Mouse (Mus musculus) granulocyte monocyte progenitor cell, adult 5-6 weeks (primary cell): ENCODE data around the gene Akr1c12. TPM values are rescaled to one million over a fixed set of nuclear protein-coding genes. Genes with fewer than 3 reads are reported as not detected.
A peak's percentile ranks its signal among the peaks of the same experiment; 100 is the strongest.
"Not testable (repeated sequence)": the region's sequence is repeated elsewhere in the genome, so short reads cannot be mapped to it uniquely, and the experiment has no call there.

Experiments
- ATAC-seq: replicated peaks from 2 replicates; pipeline ENCODE4 v1.8.0; 2016; ENCODE audit warnings: mild to moderate bottlenecking, moderate TSS enrichment, inconsistent platforms; ENCODE audit not compliant: poor library complexity, severe bottlenecking
- total RNA-seq, 2 experiments: library from RNA; stranded (forward) in 1 of 2; stranded (reverse) in 1 of 2; fragments of 200-712, 200-1000 nt in 1 of 2; fragments of >200 nt in 1 of 2; fragmentation: Nextera tagmentation in 1 of 2; gene quantifications; 2 replicates each; pipeline ENCODE4 v1.2.3; 2014 to 2017

Gene Akr1c12
- 0.66 and 3.5 TPM in 2 replicates for total RNA-seq (2014; fragmentation: Nextera tagmentation)
- 1.3 and 1.9 TPM in 2 replicates for total RNA-seq (2017)

- ATAC-seq = peak; percentile 75
Measured at GRCm38 (mm10) chr13:4279284-4279683, at the start of gene Akr1c12. Akr1c12 (minus strand) TSS chr13:4279433.

- ATAC-seq = no peak
Measured at GRCm38 (mm10) chr13:4318773-4319172, 39.5 kb upstream of the Akr1c12 start.

- ATAC-seq = no peak
Measured at GRCm38 (mm10) chr13:4313907-4314306, 34.7 kb upstream of the Akr1c12 start.

GRCm38 (mm10) chr13:4304861-4305565 is 25.8 kb upstream of the Akr1c12 start:
- no peak for ATAC-seq

GRCm38 (mm10) chr13:4296991-4297390 is 17.8 kb upstream of the Akr1c12 start:
- ATAC-seq = peak; percentile 44

- peak; percentile 97 for ATAC-seq
Measured at GRCm38 (mm10) chr13:4281471-4282412, 2.5 kb upstream of the Akr1c12 start.

- no peak for ATAC-seq
Measured at GRCm38 (mm10) chr13:4277526-4277925, 1.7 kb downstream of the Akr1c12 start.

- ATAC-seq = peak; percentile 50
Measured at GRCm38 (mm10) chr13:4270860-4271259, 8.4 kb downstream of the Akr1c12 start.

- not testable (repeated sequence) for ATAC-seq
Measured at GRCm38 (mm10) chr13:4265455-4265854, 13.8 kb downstream of the Akr1c12 start.

GRCm38 (mm10) chr13:4265047-4265446 is 14.2 kb downstream of the Akr1c12 start:
- ATAC-seq = no peak

GRCm38 (mm10) chr13:4264612-4265011 is 14.6 kb downstream of the Akr1c12 start:
- ATAC-seq = no peak

GRCm38 (mm10) chr13:4257349-4257748 is 21.9 kb downstream of the Akr1c12 start:
- ATAC-seq = no peak

GRCm38 (mm10) chr13:4256894-4257293 is 22.3 kb downstream of the Akr1c12 start:
- ATAC-seq = not testable (repeated sequence)

GRCm38 (mm10) chr13:4249347-4249746 is 29.9 kb downstream of the Akr1c12 start:
- no peak for ATAC-seq

GRCm38 (mm10) chr13:4244861-4245559 is 34.2 kb downstream of the Akr1c12 start:
- ATAC-seq = no peak

- no peak for ATAC-seq
Measured at GRCm38 (mm10) chr13:4233536-4234172, 45.6 kb downstream of the Akr1c12 start.

- no peak for ATAC-seq
Measured at GRCm38 (mm10) chr13:4233135-4233534, 46.1 kb downstream of the Akr1c12 start.

- ATAC-seq = no peak
Measured at GRCm38 (mm10) chr13:4230841-4231623, 48.2 kb downstream of the Akr1c12 start.

- ATAC-seq = no peak
Measured at GRCm38 (mm10) chr13:4228441-4228840, 50.8 kb downstream of the Akr1c12 start, which contains the start of gene Akr1c19. Akr1c19 (plus strand) TSS chr13:4228700.
